Mouse (Mus musculus): ENCODE measurements around the gene Grid2. TPM values are rescaled to one million over a fixed set of nuclear protein-coding genes. Genes with fewer than 3 reads are reported as not detected.

The Grid2 gene
- polyA plus RNA-seq, 1 experiment from 2014 or later, result 0.08 TPM

DNA sequence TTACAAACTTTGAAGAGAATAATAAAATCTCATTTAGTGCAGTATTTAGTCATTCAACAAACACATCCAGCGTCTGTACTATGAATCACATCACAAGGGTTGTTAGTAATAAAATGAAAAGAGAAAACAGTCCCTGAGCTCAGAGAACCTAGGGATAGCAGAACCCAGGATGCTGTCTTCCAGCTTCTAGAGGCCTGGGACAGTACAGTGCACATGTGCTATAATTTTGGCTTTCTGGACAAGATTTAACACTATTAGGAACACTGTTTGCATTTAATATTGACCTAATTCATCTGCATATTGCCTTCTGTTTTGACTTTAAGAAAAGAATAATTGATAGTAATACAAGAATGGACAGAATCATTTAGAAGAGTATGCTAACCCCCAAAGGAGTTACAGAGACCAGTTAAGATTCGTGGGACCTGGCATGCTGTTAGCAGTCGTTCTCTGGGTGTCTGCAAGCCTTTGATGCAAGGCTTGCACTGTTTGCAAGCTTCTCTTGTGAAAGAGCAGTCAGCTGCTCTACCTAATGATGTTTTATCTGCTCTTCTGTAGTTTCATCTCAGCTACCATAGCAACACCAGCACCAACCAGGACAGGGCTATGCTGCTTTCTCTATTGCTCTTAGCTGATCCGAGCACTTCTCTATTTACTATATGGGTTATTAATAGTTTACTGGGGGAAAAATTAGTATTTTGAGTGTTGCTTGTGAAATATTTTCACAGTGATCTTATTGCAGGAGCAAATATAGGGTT is 1234.8 kb downstream of the Grid2 start:
- Histone ChIP-seq H3K9me3 (ENCODE audit: control insufficient read depth, low read length) (no peaks in the 10 kb centered on the region), H3K27ac (ENCODE audit: low read depth, low read length) (no peak overlapping the region), H3K36me3 (ENCODE audit: control insufficient read depth, insufficient read depth, low read length) (no peaks in the 10 kb centered on the region), H3K4me1 (replicated peaks; ENCODE audit: control insufficient read depth, insufficient read depth, low read length) (no peaks in the 10 kb centered on the region), H3K4me3 (ENCODE audit: low read depth, low read length) (no peak overlapping the region), H3K9ac (ENCODE audit: low read depth, low read length) (no peak overlapping the region), H3K4me2 (no peak overlapping the region), H3K27me3 (replicated peaks; ENCODE audit: control insufficient read depth, insufficient read depth, low read length) (no peaks in the 10 kb centered on the region)
- ATAC-seq (replicated peaks; ENCODE audit: low FRiP score) (no peak), DNase-seq (ENCODE audit: low spot score) (no peak)
- 67% methylated on average over 4 of the region's 4 CpGs for WGBS

- no peaks in the 10 kb centered on the region for H3K36me3 ChIP-seq (ENCODE audit: control insufficient read depth, insufficient read depth, low read length)
- H3K9ac ChIP-seq (ENCODE audit: low read depth, low read length), result no peak overlapping the region
- no peak overlapping the region for H3K27ac ChIP-seq (ENCODE audit: low read depth, low read length)
- H3K4me2 ChIP-seq, result no peak overlapping the region
- DNase-seq (ENCODE audit: low spot score) (no peak), ATAC-seq (replicated peaks; ENCODE audit: low FRiP score) (no peak)
- no peaks in the 10 kb centered on the region for H3K9me3 ChIP-seq (ENCODE audit: control insufficient read depth, low read length)
- WGBS, result 29% methylated on average over 1 of the region's 1 CpGs
- H3K4me1 ChIP-seq (replicated peaks; ENCODE audit: control insufficient read depth, insufficient read depth, low read length), result no peaks in the 10 kb centered on the region
- H3K4me3 ChIP-seq (ENCODE audit: low read depth, low read length), result no peak overlapping the region
- H3K27me3 ChIP-seq (replicated peaks; ENCODE audit: control insufficient read depth, insufficient read depth, low read length), result no peaks in the 10 kb centered on the region
Observed at GRCm38 (mm10) chr6:64504394-64504793, 1248.7 kb downstream of the Grid2 start.

- no peak overlapping the region for H3K9ac ChIP-seq (ENCODE audit: low read depth, low read length)
- H3K27ac ChIP-seq (ENCODE audit: low read depth, low read length), result no peak overlapping the region
- no peak for ATAC-seq (replicated peaks; ENCODE audit: low FRiP score)
- H3K4me2 ChIP-seq, result no peak overlapping the region
- H3K4me3 ChIP-seq (ENCODE audit: low read depth, low read length), result no peak overlapping the region
- H3K9me3 ChIP-seq (ENCODE audit: control insufficient read depth, low read length), result no peaks in the 10 kb centered on the region
- DNase-seq (ENCODE audit: low spot score), result no peak
- H3K4me1 ChIP-seq (replicated peaks; ENCODE audit: control insufficient read depth, insufficient read depth, low read length), result no peaks in the 10 kb centered on the region
- H3K36me3 ChIP-seq (ENCODE audit: control insufficient read depth, insufficient read depth, low read length), result no peaks in the 10 kb centered on the region
- 71% methylated on average over 3 of the region's 3 CpGs for WGBS
- H3K27me3 ChIP-seq (replicated peaks; ENCODE audit: control insufficient read depth, insufficient read depth, low read length), result no peaks in the 10 kb centered on the region
Observed at GRCm38 (mm10) chr6:64542168-64542567, 1286.5 kb downstream of the Grid2 start.

- ATAC-seq (replicated peaks; ENCODE audit: low FRiP score) (no peak), DNase-seq (ENCODE audit: low spot score) (no peak)
- H3K9me3 ChIP-seq (ENCODE audit: control insufficient read depth, low read length), result no peaks in the 10 kb centered on the region
- no peaks in the 10 kb centered on the region for H3K36me3 ChIP-seq (ENCODE audit: control insufficient read depth, insufficient read depth, low read length)
- H3K4me1 ChIP-seq (replicated peaks; ENCODE audit: control insufficient read depth, insufficient read depth, low read length), result no peaks in the 10 kb centered on the region
- no peaks in the 10 kb centered on the region for H3K27me3 ChIP-seq (replicated peaks; ENCODE audit: control insufficient read depth, insufficient read depth, low read length)
- no peak overlapping the region for H3K27ac ChIP-seq (ENCODE audit: low read depth, low read length)
- no peak overlapping the region for H3K9ac ChIP-seq (ENCODE audit: low read depth, low read length)
- no peak overlapping the region for H3K4me3 ChIP-seq (ENCODE audit: low read depth, low read length)
- no peak overlapping the region for H3K4me2 ChIP-seq
- WGBS, result 74% methylated on average over 3 of the region's 3 CpGs
Observed at GRCm38 (mm10) chr6:64553645-64554044, 1298.0 kb downstream of the Grid2 start.

- DNase-seq (ENCODE audit: low spot score) (no peak), ATAC-seq (replicated peaks; ENCODE audit: low FRiP score) (no peak)
- Histone ChIP-seq H3K27ac (ENCODE audit: low read depth, low read length) (no peak overlapping the region), H3K36me3 (ENCODE audit: control insufficient read depth, insufficient read depth, low read length) (no peaks in the 10 kb centered on the region), H3K4me3 (ENCODE audit: low read depth, low read length) (no peak overlapping the region), H3K4me1 (replicated peaks; ENCODE audit: control insufficient read depth, insufficient read depth, low read length) (no peaks in the 10 kb centered on the region), H3K9me3 (ENCODE audit: control insufficient read depth, low read length) (no peaks in the 10 kb centered on the region), H3K4me2 (no peak overlapping the region), H3K9ac (ENCODE audit: low read depth, low read length) (no peak overlapping the region), H3K27me3 (replicated peaks; ENCODE audit: control insufficient read depth, insufficient read depth, low read length) (no peaks in the 10 kb centered on the region)
- 87% methylated on average over 4 of the region's 4 CpGs for WGBS
Observed at GRCm38 (mm10) chr6:64555220-64555619, 1299.5 kb downstream of the Grid2 start.

DNA sequence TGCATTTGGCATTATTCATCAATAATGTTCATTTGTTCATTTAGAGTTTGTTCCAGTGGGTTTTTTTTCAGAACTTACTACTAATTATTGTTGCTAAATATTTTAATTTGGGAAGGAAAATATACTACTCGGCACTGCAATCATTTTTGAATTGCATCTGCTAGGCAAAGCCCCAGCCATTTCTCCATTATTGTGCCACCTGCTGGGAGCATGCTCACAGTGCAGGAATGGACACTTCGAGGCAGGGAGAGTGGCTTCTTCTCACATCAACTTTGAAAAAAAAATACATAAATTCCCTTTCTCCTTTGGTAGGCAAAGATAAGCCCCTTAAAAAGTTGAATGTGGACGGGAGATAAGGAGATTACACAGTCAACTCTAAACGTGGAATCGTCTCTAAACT is 1312.9 kb downstream of the Grid2 start:
- no peaks in the 10 kb centered on the region for H3K36me3 ChIP-seq (ENCODE audit: control insufficient read depth, insufficient read depth, low read length)
- WGBS, result 43% methylated on average over 5 of the region's 5 CpGs

DNA sequence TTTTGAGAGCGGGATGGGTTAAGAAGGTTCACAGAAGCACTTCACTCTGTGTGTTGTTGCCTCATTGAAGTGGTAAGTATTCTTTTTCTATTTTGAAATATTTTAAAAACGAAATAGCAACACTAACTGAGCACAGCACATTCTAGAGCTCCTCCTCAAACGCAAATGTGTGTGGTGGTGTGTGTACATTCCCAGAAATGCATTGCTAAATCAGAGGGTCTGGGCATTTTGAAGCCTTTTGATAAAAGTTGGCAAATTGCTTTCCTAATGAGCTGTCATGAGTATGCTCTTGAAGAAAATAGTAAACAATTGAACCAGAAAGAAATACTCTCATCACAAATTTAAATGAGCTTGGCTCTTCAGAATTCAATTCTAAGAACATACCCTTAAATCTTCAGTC is 1325.7 kb downstream of the Grid2 start:
- no peak overlapping the region for H3K4me2 ChIP-seq
- ATAC-seq (replicated peaks; ENCODE audit: low FRiP score) (no peak), DNase-seq (ENCODE audit: low spot score) (no peak)
- no peak overlapping the region for H3K4me3 ChIP-seq (ENCODE audit: low read depth, low read length)
- H3K9me3 ChIP-seq (ENCODE audit: control insufficient read depth, low read length), result no peaks in the 10 kb centered on the region
- H3K4me1 ChIP-seq (replicated peaks; ENCODE audit: control insufficient read depth, insufficient read depth, low read length), result no peaks in the 10 kb centered on the region
- no peaks in the 10 kb centered on the region for H3K36me3 ChIP-seq (ENCODE audit: control insufficient read depth, insufficient read depth, low read length)
- H3K9ac ChIP-seq (ENCODE audit: low read depth, low read length), result no peak overlapping the region
- H3K27ac ChIP-seq (ENCODE audit: low read depth, low read length), result no peak overlapping the region
- no peaks in the 10 kb centered on the region for H3K27me3 ChIP-seq (replicated peaks; ENCODE audit: control insufficient read depth, insufficient read depth, low read length)
- 72% methylated on average over 3 of the region's 3 CpGs for WGBS

More for the DNA sequence above, 1312.9 kb downstream of the Grid2 start:
- no peak for ATAC-seq (replicated peaks; ENCODE audit: low FRiP score)
- no peaks in the 10 kb centered on the region for H3K4me1 ChIP-seq (replicated peaks; ENCODE audit: control insufficient read depth, insufficient read depth, low read length)
- DNase-seq (ENCODE audit: low spot score), result no peak
- no peaks in the 10 kb centered on the region for H3K9me3 ChIP-seq (ENCODE audit: control insufficient read depth, low read length)
- no peak overlapping the region for H3K4me2 ChIP-seq
- H3K9ac ChIP-seq (ENCODE audit: low read depth, low read length), result no peak overlapping the region
- H3K27ac ChIP-seq (ENCODE audit: low read depth, low read length), result no peak overlapping the region
- no peaks in the 10 kb centered on the region for H3K27me3 ChIP-seq (replicated peaks; ENCODE audit: control insufficient read depth, insufficient read depth, low read length)
- H3K4me3 ChIP-seq (ENCODE audit: low read depth, low read length), result no peak overlapping the region

GRCm38 (mm10) chr6:64588487-64589205 is 1333.0 kb downstream of the Grid2 start:
- 84% methylated on average over 7 of the region's 7 CpGs for WGBS

DNA sequence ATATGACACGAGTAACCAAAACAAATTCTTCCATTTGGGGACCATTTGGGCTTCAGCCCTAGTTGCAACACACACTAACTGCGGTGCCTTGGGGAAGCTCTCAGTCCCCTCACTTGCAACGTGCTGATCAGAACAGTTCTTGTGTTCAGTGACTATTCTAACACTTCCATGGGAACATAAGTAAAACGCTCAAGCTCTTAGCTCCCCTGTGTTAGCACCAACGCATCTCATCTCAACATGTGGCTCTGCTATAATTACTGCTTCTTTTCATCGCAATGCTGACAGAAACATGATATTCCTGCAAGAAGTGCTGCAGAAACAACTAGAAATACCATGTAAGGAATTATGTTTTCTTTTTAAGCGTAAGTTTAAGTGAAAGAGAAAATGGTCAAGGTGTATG is 1340.6 kb downstream of the Grid2 start:
- ATAC-seq (replicated peaks; ENCODE audit: low FRiP score) (no peak), DNase-seq (ENCODE audit: low spot score) (no peak)
- Histone ChIP-seq H3K4me1 (replicated peaks; ENCODE audit: control insufficient read depth, insufficient read depth, low read length) (no peaks in the 10 kb centered on the region), H3K9ac (ENCODE audit: low read depth, low read length) (no peak overlapping the region), H3K27me3 (replicated peaks; ENCODE audit: control insufficient read depth, insufficient read depth, low read length) (no peaks in the 10 kb centered on the region), H3K4me2 (no peak overlapping the region), H3K4me3 (ENCODE audit: low read depth, low read length) (no peak overlapping the region), H3K27ac (ENCODE audit: low read depth, low read length) (no peak overlapping the region), H3K36me3 (ENCODE audit: control insufficient read depth, insufficient read depth, low read length) (no peaks in the 10 kb centered on the region), H3K9me3 (ENCODE audit: control insufficient read depth, low read length) (no peaks in the 10 kb centered on the region)
- WGBS, result 74% methylated on average over 7 of the region's 7 CpGs

More at GRCm38 (mm10) chr6:64588487-64589205, 1333.0 kb downstream of the Grid2 start:
- H3K4me2 ChIP-seq, result no peak overlapping the region
- no peaks in the 10 kb centered on the region for H3K36me3 ChIP-seq (ENCODE audit: control insufficient read depth, insufficient read depth, low read length)
- H3K9ac ChIP-seq (ENCODE audit: low read depth, low read length), result no peak overlapping the region
- no peaks in the 10 kb centered on the region for H3K27me3 ChIP-seq (replicated peaks; ENCODE audit: control insufficient read depth, insufficient read depth, low read length)
- DNase-seq (ENCODE audit: low spot score) (no peak), ATAC-seq (replicated peaks; ENCODE audit: low FRiP score) (no peak)
- no peaks in the 10 kb centered on the region for H3K9me3 ChIP-seq (ENCODE audit: control insufficient read depth, low read length)
- no peak overlapping the region for H3K4me3 ChIP-seq (ENCODE audit: low read depth, low read length)
- no peaks in the 10 kb centered on the region for H3K4me1 ChIP-seq (replicated peaks; ENCODE audit: control insufficient read depth, insufficient read depth, low read length)
- H3K27ac ChIP-seq (ENCODE audit: low read depth, low read length), result no peak overlapping the region

Measured in liver, embryonic 11.5 days (tissue).